Mouse (Mus musculus): ENCODE data around the gene Man2a1.

The Man2a1 gene

GRCm38 (mm10) chr17:64603134-64603533 lies 2.6 kb downstream of the Man2a1 start:
- no peak for DNase-seq (ENCODE audit: low spot score)

DNA sequence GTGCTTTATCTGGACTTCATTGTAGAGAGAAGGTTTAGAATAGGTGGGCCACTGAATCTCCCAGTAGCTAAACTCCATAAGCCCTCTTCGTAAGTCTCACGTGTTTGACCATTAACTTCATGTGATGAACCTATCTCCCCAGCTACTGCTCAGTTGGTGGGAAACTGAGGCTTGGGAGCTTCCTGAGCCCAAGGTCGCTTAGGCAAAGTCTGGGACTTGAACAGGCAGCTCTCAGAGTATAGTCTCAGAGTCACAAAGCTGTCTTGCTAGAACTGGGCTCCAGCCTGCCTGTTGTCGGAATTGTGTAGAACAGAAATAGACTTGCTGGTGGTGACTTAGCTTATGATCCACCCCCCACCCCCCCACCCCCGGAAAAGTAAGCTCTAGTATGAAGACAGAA lies 3.0 kb downstream of the Man2a1 start:
- no peak for DNase-seq (ENCODE audit: low spot score)

DNA sequence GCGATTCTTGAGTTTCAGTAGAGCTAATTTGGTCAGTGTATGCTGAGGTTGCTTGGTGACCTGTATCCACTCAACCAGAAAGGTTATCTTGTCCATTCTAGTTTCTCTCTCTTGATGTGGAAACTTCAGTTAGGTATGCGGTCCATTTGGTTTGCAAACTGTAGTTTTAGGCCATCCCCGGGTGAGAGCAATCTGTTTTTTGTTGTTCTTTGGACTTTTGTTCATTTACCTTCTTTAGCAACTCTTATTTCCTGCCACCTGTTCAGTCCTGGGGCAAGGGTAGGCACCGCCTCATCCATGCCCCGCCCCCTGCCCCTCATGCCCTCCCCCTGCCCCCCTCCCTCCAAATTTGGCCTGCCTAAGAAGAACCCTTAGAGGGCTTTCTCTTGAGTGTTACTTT lies 3.6 kb downstream of the Man2a1 start:
- DNase-seq (ENCODE audit: low spot score) = no peak

DNA sequence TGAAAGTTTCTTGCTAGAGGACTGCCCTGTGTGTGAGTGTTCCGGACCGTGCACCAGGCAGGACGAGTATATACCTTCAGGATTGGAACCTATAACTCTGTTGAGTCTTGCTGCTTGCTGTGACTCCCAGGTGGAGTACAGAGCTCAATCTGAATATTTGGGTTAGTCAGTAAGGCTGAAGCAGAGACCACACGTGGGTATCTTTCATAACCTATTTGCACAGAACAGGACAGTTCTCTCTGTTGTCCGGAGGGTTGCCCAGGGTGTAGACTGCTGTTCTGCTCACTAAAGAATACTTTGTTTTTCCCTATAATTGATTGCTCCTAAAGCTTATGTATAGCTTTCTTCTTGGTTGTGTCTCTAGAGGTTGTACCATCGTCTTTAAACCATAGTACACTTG lies 7.7 kb downstream of the Man2a1 start:
- DNase-seq (ENCODE audit: low spot score) = no peak

DNA sequence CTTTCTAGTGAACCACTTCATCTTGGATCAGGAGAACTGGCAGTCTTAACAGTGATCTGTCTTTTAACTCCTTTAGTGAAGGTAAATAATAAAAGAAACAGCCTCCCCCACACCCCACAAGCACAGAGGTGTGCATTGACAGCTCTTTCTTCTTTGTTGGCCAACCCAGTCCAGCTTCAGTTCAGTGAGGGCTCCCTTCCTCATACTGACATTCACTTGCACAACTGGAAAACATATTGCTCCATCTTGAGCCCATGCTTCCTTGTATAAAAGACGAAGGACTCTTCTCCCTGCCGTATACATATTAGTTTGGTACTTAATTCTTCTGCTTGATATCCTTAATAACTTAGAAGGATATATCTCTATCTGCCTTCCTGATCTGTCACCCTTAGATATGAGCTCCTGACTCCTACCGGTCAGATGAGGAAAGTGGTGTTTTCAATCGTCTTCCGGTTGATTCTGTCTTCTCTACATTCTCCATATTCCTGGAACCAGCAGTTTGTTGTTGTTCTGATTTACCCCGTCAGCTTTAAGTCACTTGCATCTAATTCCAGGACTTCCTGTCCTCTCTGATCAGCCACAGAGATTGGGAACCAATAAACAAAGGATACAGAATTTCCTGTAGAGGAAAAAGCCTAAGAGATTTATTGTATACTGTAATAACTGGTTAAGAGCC lies 8.5 kb downstream of the Man2a1 start:
- DNase-seq (ENCODE audit: low spot score) = no peak

GRCm38 (mm10) chr17:64609741-64610140 lies 9.2 kb downstream of the Man2a1 start:
- DNase-seq (ENCODE audit: low spot score) = no peak

DNA sequence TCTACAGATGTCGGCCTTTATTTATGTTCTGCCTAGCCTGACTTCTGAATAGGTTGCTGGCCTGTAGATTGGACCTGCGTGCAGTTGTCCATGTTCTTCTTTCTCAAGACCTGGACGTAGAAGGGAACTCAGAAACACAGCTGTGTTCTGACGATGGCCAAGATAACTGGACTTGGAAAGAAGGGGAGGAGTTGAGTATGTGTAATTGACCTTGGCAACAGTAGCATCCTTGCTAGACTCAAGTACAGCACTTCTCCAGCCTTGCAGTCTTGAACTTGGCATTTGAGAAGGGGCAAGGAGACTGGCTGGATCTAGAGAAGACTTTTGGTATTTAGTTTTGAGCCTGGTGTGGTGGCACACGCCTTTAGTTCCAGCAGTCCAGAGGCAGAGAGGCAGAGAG lies 10.9 kb downstream of the Man2a1 start:
- DNase-seq (ENCODE audit: low spot score) = no peak

- no peak for DNase-seq (ENCODE audit: low spot score)
These were observed 11.8 kb downstream of the Man2a1 start for GRCm38 (mm10) chr17:64612135-64612885.

DNA sequence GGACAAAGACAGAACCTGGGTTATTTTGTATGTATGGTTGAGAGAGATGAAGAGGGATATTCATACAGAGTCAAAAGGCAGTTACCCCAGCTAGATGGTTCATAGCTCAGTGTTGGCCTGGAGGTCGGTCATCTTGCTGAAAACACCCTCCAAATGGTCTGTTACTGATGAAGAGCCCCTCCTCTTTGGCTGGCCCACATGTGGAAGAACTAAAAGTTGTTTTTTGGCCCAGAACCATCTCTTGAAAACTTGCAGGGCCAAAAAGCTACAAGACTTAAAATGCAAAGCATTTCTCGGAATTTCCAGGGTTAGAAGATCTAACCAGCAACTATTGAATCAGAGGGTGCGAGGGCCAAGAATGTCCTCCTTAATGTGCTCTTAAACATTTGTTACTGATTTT lies 12.4 kb downstream of the Man2a1 start:
- no peak for DNase-seq (ENCODE audit: low spot score)

DNA sequence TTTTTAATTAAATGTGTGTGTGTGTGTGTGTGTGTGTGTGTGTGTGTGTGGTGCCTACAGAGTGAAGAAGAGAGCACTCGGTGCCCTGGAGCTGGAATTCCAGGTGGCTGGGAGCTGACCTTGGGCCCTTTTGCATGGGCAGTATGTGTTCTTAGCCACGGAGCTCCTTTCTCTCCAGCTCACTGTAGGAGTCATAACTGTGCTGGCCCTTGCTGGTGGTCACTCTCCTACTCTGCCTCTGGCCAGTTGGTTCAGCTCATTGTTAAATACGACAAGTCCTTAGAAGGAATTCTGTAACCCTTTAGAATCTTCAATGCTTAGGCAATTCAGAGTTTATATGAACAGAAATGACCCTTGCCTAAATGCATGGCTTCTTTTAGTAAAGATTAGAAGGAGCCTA lies 12.8 kb downstream of the Man2a1 start:
- no peak for DNase-seq (ENCODE audit: low spot score)

DNA sequence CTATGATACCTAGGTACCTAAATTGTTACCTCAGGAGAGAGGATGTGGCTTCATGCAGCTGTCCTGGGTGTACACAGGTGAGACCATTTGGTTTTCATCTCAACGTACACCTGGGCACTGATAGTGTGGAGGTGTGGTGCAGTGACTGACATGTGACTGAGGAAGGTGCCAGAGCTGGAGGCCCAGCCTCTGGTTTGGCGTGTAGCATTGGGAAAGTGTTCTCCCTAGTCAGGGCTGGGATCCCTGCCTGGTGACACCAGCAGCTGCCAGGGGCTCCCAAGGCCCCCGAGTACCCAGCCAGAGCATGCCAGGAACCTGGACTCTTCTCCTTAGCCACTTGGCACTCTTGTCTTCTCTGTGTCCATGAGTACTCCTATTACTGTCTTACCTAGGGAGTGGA lies 14.3 kb downstream of the Man2a1 start:
- DNase-seq (ENCODE audit: low spot score) = no peak

GRCm38 (mm10) chr17:64615420-64615819 lies 14.9 kb downstream of the Man2a1 start:
- no peak for DNase-seq (ENCODE audit: low spot score)

DNA sequence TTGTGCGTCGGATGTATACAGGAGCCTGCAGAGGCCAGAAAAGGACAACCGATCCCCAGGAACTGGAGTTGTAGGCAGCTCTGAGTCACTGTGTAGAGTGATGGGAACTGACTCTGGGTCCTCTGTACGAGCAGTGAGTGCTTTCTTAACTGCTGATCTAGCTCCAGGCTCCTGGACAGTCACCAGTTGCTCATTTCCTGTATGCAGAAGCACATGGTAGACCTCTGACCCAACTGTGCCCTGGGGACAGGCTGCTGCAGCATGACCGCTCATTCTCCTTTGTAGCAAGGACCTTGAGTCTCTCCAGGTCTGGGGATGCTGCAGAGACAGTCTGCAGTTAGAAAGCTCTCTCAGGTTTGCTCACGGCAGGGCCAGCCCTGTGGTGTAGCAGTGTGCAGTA lies 15.7 kb downstream of the Man2a1 start:
- DNase-seq (ENCODE audit: low spot score) = no peak

DNA sequence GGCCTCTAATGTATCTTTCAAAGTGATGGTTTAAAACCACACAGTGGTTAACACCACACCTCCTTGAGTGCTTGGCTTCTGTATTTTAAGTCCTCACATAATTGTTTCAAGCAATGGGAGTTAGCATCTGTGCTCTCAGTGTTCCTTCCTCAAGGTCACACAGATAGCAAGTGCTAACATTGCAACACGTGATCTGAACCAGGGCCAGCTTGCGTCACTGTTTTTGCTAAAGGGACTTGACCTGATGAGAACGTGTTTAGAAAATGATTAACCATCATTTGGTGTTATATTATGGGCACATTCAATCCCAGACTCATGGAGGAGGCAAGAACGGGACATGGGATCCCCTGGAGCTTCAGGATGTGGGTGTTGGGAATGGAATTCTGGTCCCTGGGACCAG lies 17.3 kb downstream of the Man2a1 start:
- DNase-seq (ENCODE audit: low spot score) = no peak

DNA sequence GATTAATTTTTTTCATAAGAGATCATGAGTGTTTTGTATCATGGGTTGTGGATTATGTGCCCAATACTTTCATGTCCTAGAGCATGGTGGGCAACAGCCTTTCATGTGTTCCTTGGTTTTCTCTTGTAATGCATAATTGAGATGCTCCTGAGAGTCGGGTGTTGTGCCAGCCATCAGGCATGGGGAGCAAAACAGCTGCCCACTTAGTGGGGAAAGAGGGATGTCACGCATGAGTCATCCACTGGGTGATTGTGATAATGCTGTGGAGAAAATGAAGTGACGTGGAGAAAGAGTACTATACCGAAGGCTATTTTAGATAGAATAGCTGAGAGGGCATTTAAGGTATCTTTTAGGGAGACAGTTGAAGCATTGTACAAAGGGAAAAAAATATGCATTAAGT lies 18.5 kb downstream of the Man2a1 start:
- DNase-seq (ENCODE audit: low spot score) = no peak

GRCm38 (mm10) chr17:64620135-64620534 lies 19.6 kb downstream of the Man2a1 start:
- DNase-seq (ENCODE audit: low spot score) = no peak

DNA sequence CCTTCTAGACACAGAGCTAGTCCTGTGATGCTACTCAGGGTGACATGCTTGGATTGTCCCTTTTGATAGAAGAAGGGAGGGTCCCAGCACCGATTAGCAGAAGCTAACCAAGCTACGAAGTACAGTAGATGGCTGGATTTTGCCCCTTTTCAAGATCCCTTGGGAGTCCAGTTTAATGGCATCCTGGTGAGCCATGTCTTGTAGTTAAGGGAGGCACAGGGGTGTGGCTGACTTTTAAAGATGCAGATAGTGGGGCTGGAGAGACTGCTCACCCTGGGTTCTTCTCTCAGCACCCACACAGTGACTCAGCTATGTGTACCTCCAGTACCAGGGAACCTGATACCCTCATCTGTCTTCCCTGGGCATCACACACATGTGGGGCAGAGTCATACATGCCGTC lies 20.1 kb downstream of the Man2a1 start:
- no peak for DNase-seq (ENCODE audit: low spot score)

GRCm38 (mm10) chr17:64621226-64621625 lies 20.7 kb downstream of the Man2a1 start:
- no peak for DNase-seq (ENCODE audit: low spot score)

DNA sequence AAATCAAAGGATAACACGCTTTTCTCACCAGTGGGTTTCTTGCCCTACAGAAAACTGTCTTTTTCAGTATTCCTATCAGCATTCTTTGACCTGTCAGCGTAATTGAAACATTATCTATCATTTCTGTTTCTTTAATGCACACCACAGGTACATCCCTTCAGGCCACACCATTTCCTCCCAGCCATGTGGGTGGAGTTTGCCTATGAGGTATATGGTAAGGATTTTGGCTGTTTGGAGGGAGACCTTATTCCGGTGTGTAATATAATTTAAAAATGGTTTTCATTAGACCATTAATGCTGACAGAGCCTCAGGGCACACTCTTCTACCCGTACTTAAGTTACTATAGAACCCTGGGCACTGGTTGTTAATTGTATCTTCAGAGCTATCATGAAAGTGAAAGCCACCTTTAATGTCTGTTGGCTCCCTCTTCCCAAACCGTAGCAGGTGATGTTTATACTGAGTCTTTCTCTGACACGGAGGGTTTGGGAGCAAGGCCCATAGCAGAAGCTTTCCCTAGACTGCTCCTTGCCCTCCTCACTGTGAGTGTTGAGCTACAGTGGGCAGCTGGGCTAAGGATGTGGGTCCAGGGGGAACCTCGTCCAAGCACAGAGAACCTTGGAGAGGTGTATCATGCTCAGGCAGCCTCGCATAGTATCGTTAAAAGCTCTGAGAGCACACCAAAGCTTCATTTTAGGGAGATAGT lies 21.3 kb downstream of the Man2a1 start:
- DNase-seq (ENCODE audit: low spot score) = no peak

GRCm38 (mm10) chr17:64622352-64622886 lies 21.9 kb downstream of the Man2a1 start:
- no peak for DNase-seq (ENCODE audit: low spot score)

GRCm38 (mm10) chr17:64624439-64624838 lies 23.9 kb downstream of the Man2a1 start:
- no peak for DNase-seq (ENCODE audit: low spot score)

- DNase-seq (ENCODE audit: low spot score) = no peak
These were observed 28.3 kb downstream of the Man2a1 start for GRCm38 (mm10) chr17:64628796-64629195.

GRCm38 (mm10) chr17:64629486-64629885 lies 28.9 kb downstream of the Man2a1 start:
- no peak for DNase-seq (ENCODE audit: low spot score)
